Mouse (Mus musculus) erythroblast, embryonic 14.5 days (primary cell): ENCODE measurements around the gene Ficd.

Experiments
- GATA1 ChIP-seq: IDR thresholded peaks from 2 replicates; pipeline ENCODE4 v1.6.1; 2012; ENCODE audit warnings: low read length, inconsistent platforms, mixed read lengths
- TAL1 ChIP-seq: IDR thresholded peaks from 3 replicates; pipeline ENCODE4 v1.6.1; 2012; ENCODE audit warnings: low read length, inconsistent platforms, mixed read lengths

- TF ChIP-seq GATA1, result no peak
- no peak for TF ChIP-seq TAL1
These were observed 45.5 kb upstream of the Ficd start for GRCm38 (mm10) chr5:113690069-113690548.
